Mouse (Mus musculus): ENCODE data around the gene Gba.

DNA sequence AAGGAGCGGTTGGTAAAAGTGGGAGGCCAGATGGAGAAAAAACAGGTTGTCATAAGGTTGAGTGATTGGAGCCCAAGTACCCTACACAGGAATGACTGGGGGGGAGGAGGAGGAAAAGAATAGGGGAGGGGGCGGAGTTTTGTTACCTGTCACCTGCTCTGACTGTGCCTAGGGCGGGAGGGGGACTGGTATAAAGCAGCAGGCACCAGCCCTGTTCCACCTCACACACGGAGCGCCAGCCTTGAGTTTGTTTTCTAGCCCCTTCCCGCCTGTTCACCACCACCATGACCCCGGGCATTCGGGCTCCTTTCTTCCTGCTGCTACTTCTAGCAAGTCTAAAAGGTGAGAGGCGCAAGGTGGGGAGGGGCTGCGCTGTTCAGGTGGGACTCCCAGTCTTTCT, 26.1 kb downstream of the Gba start, which contains the start of gene Muc1:
- no peak for TF ChIP-seq POLR2AphosphoS2 (IDR thresholded peaks at IDR 0.05; ENCODE audit: insufficient read length, low read depth)
- TF ChIP-seq USF1 (IDR thresholded peaks at IDR 0.05; ENCODE audit: low read depth) = no peak
- no peak for TF ChIP-seq POLR2A (IDR thresholded peaks at IDR 0.05; ENCODE audit: insufficient read length, low read depth)
- TF ChIP-seq MAX (IDR thresholded peaks at IDR 0.05; ENCODE audit: low read depth) = no peak
- no peak for TF ChIP-seq MYOD1 (IDR thresholded peaks at IDR 0.05; ENCODE audit: control insufficient read depth in 1 of 3, insufficient read length in 2 of 3, low read depth in 2 of 3)
- no peak for TF ChIP-seq E2F4 (IDR thresholded peaks at IDR 0.05; ENCODE audit: insufficient read depth)
- no peak for TF ChIP-seq MYOG (IDR thresholded peaks at IDR 0.05; ENCODE audit: control insufficient read depth in 1 of 3, insufficient read depth in 1 of 3, insufficient read length in 2 of 3, low read depth in 2 of 3)
- TF ChIP-seq CEBPB (IDR thresholded peaks at IDR 0.05; ENCODE audit: insufficient read depth, poor library complexity, severe bottlenecking) = no peak

Measured in myocyte (in vitro differentiated cells).